Mouse (Mus musculus) ES-Bruce4 (cell line): ENCODE measurements around the gene Slc31a1. TPM values are rescaled to one million over a fixed set of nuclear protein-coding genes. Genes with fewer than 3 reads are reported as not detected.

ENCODE experiments used
- H3K27ac ChIP-seq: 2 replicates; pipeline ENCODE4 v1.5.1; 2012; ENCODE audit warnings: low read length, inconsistent platforms; ENCODE audit not compliant: insufficient read depth
- H3K27me3 ChIP-seq: 2 replicates; pipeline ENCODE4 v1.6.1; 2012; ENCODE audit warnings: mild to moderate bottlenecking, low read length, inconsistent platforms; ENCODE audit not compliant: control insufficient read depth, poor library complexity, insufficient read depth, severe bottlenecking
- H3K36me3 ChIP-seq: 2 replicates; pipeline ENCODE4 v1.6.1; 2012; ENCODE audit warnings: inconsistent platforms, mild to moderate bottlenecking, low read length, moderate library complexity; ENCODE audit not compliant: control insufficient read depth, poor library complexity, insufficient read depth, severe bottlenecking
- H3K4me1 ChIP-seq: one replicate; pipeline ENCODE4 v1.8.1; 2011; ENCODE audit warnings: low read length; ENCODE audit not compliant: control insufficient read depth, insufficient read depth
- H3K4me3 ChIP-seq: 2 replicates; pipeline ENCODE4 v1.5.1; 2011; ENCODE audit warnings: low read depth, mild to moderate bottlenecking, low read length
- H3K9ac ChIP-seq: 2 replicates; pipeline ENCODE4 v1.6.1; 2012; ENCODE audit warnings: low read depth, mild to moderate bottlenecking, inconsistent platforms; ENCODE audit not compliant: poor library complexity, severe bottlenecking
- H3K9me3 ChIP-seq: replicated peaks from 2 replicates; pipeline ENCODE4 v1.6.1; 2012; ENCODE audit warnings: mild to moderate bottlenecking, low read length, inconsistent platforms; ENCODE audit not compliant: control insufficient read depth, poor library complexity, insufficient read depth, severe bottlenecking
- CTCF ChIP-seq: IDR thresholded peaks from one replicate; pipeline ENCODE4 v1.8.1; 2011; ENCODE audit warnings: low read depth, low read length
- EP300 ChIP-seq: IDR thresholded peaks from 2 replicates; pipeline ENCODE4 v1.6.1; 2011; ENCODE audit warnings: low read depth, low read length; ENCODE audit not compliant: insufficient read depth
- POLR2A ChIP-seq: IDR thresholded peaks from one replicate; pipeline ENCODE4 v1.8.1; 2011; ENCODE audit warnings: low read length; ENCODE audit not compliant: insufficient read depth
- polyA plus RNA-seq: library from polyadenylated mRNA; stranded (reverse); fragments of >200 nt; gene quantifications from 2 replicates; pipeline ENCODE4 v1.2.4, GENCODE M21; 2011; ENCODE audit warnings: low read depth; ENCODE audit not compliant: missing spikeins, insufficient read depth, insufficient read length

Gene Slc31a1
- polyA plus RNA-seq, 1 experiment = 56.8 TPM

DNA sequence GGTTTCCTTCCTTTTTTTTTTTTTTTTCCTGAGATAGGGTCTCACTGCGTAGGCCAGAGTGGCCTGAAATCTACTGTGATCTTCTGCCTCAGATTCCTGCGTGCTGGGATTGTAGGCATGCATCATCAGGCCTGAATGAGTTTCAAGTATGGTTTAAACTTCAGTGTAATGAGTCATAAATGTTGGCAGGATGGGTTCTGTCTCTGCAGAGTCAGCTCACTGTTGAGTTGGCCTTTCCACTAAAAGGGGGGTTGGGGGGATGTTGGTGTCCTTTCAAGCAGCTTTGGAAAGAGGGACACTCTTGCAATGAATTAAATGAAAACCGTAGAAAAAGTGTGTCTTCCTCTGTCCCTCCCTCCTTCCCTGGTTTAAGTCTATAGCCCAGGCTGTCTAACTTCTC is 38.4 kb downstream of the Slc31a1 start:
- TF ChIP-seq EP300 = no peak
- no peak for TF ChIP-seq CTCF
- TF ChIP-seq POLR2A = no peak
- H3K9me3 ChIP-seq = no peaks in the 10 kb centered on the region
- peaks cover 58% of the 10 kb centered on the region for H3K36me3 ChIP-seq
- H3K4me3 ChIP-seq = no peak overlapping the region
- no peaks in the 10 kb centered on the region for H3K27me3 ChIP-seq
- H3K9ac ChIP-seq = no peak overlapping the region
- H3K27ac ChIP-seq = peak overlapping the region; percentile 76; the same call in 1 of the 2 replicates
- H3K4me1 ChIP-seq = no peaks in the 10 kb centered on the region

DNA sequence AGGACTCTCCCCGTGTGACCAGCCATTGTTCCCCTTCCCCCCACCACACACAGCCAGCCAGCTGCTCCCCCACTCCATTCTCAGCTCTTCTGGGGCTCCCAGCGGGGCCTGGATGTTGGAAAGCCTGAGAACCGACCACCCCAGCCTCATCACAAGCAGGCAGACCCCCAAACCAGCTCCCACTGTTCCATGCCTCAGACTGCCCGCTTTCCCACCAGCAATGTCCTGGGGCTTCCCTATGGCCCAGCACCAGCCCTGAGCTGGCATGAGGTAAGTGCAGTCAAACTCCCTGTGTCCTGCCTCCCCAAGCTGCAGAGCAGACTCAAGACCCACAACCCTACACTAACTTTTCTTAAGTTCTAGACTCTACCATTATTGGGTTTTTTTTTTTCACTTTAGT is 45.6 kb downstream of the Slc31a1 start:
- peaks cover 30% of the 10 kb centered on the region for H3K36me3 ChIP-seq
- H3K27me3 ChIP-seq = no peaks in the 10 kb centered on the region
- no peak overlapping the region for H3K27ac ChIP-seq
- no peak overlapping the region for H3K9ac ChIP-seq
- TF ChIP-seq POLR2A (no peak), CTCF (no peak), EP300 (no peak)
- peaks cover under 1% of the 10 kb centered on the region; the same call in 1 of the 2 replicates for H3K9me3 ChIP-seq
- H3K4me1 ChIP-seq = no peaks in the 10 kb centered on the region
- no peak overlapping the region for H3K4me3 ChIP-seq

DNA sequence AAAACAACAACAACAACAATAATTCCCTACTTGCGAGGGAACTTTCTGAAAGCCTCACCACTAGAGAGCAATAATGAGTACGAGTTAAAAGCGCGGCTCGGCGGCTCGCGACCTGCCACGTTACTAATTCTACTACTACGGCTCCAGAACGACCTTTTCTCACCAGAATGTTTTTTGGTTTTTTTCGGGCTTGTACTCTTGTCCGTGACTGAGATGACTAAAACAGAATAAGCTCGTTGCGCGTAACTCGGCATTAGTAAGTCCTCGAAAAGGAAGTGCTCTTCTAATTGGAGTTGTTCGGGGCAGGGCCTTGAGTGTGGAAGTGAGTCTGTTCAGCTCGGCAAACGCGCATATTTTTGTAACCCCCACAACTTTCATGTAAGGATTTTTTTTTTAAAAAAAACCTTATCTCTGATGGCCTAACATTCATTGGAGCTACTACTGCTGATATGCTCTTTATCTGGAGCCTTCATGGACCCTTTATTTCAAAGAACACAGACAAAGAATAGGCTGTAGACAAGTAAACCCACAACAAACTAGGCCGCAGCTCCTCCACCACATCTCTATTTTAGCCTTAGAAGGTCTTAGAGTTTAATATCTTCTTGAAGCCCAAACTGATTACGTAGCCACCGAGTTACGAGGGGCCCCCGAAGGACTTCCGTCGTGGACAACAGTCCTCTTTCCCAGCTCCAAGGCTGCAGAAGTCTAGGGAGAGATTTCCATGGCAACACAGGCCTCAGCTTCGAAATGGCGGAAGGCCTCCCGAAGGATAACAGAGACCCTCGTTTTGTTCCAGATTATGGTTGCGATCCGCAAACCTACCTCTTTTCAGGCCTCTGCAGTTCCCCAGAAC is 47.4 kb downstream of the Slc31a1 start:
- no peaks in the 10 kb centered on the region for H3K27me3 ChIP-seq
- H3K27ac ChIP-seq = peak overlapping the region; percentile 38; the same call in 1 of the 2 replicates
- peak overlapping the region; percentile 89 for H3K4me3 ChIP-seq
- H3K36me3 ChIP-seq = peaks cover 28% of the 10 kb centered on the region
- peak overlapping the region; percentile 64 for H3K9ac ChIP-seq
- no peaks in the 10 kb centered on the region for H3K4me1 ChIP-seq
- TF ChIP-seq CTCF (peak; percentile 21), POLR2A (no peak), EP300 (no peak)
- H3K9me3 ChIP-seq = peaks cover 9% of the 10 kb centered on the region

DNA sequence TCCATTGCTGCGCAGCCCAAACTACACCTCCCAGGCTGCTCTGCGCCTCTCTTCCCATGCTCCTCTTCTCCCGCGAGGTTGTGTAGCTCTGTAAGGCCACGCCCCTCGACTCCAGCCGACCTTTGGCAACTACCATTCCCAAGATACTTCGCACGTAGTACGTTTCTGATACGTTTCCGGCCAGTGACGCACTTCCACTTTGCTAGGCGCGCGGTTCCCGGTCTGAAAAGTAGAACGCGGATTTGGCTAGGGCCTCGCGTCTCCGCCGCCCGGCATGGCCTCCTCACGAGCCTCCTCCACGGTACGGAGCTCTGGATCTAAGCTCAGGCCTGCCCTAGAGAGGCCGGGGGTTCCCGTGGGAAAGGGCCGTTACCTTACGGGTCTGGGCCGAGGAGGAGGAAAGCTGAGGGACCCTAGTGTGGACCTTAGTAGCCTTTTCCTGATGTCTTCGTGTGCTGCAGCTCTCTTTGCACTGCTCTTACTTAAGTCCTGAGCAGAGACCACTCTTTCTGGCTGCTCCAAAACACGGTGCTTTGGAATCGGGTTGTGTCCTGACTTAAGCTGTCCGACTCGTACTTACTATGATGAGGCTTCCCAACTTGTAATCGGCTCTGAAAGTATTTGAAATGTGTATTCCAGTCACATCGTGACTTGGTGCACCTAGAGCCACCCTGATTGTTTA is 48.2 kb downstream of the Slc31a1 start, which contains the start of the genes Cdc26 and Prpf4:
TSS of gene Cdc26 (minus strand) at position 42 of the 682 bp plus-strand sequence.
TSS of gene Prpf4 (plus strand) at position 197 of the 682 bp plus-strand sequence.
- H3K27me3 ChIP-seq = no peaks in the 10 kb centered on the region
- no peaks in the 10 kb centered on the region for H3K4me1 ChIP-seq
- H3K36me3 ChIP-seq = peaks cover 34% of the 10 kb centered on the region
- H3K9me3 ChIP-seq = peaks cover 9% of the 10 kb centered on the region
- peak within 1 kb of the TSS; percentile 38 for H3K27ac ChIP-seq
- H3K9ac ChIP-seq = peak within 1 kb of the TSS; percentile 72
- TF ChIP-seq EP300 (no peak), POLR2A (peak; percentile 82), CTCF (no peak)
- H3K4me3 ChIP-seq = peak within 1 kb of the TSS; percentile 89

DNA sequence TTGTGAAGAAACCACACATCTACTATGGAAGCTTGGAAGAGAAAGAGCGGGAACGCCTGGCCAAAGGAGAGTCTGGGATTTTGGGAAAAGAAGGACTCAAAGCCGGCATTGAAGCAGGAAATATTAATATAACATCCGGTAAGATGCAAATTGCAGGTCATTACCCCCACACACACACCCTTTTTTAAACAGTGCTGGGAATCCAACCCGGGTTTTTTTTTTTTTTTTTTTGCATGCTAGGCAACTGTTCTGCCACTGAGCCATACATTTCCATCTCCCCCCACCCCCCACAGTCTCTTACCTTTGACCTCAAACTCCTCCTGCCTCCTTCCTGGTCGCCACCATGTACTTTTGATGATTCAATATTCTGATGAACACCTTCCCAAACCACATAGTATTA is 49.1 kb downstream of the Slc31a1 start:
- Histone ChIP-seq H3K36me3 (peaks cover 40% of the 10 kb centered on the region), H3K9ac (peak overlapping the region; percentile 72), H3K9me3 (peaks cover 9% of the 10 kb centered on the region), H3K4me3 (peak overlapping the region; percentile 87), H3K27me3 (no peaks in the 10 kb centered on the region), H3K27ac (peak overlapping the region; percentile 3; the same call in 1 of the 2 replicates), H3K4me1 (no peaks in the 10 kb centered on the region)
- no peak for TF ChIP-seq CTCF
- TF ChIP-seq POLR2A = no peak
- no peak for TF ChIP-seq EP300

DNA sequence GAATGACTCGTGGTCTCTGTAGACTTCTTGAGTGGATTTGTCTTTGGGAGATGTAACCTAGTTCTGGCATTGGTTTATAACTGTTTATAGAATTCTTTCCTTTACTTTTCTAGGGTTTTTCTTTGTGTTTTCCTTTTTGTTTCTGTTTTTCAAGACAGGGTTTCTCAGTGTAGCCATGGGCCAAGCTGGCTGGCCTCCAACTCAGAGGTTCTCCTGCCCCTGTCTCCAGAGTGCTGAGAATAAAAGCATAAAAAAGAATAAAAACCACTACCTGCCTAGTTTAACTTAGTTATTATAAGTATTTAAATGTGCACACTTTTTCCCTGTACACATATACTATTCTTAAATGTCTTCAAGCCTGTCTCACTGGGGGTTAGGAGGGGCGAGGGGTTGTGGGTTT is 49.8 kb downstream of the Slc31a1 start:
- H3K4me3 ChIP-seq = no peak overlapping the region
- no peak overlapping the region for H3K9ac ChIP-seq
- H3K36me3 ChIP-seq = peaks cover 47% of the 10 kb centered on the region
- no peaks in the 10 kb centered on the region for H3K27me3 ChIP-seq
- peaks cover 9% of the 10 kb centered on the region for H3K9me3 ChIP-seq
- TF ChIP-seq EP300 = no peak
- no peaks in the 10 kb centered on the region for H3K4me1 ChIP-seq
- no peak overlapping the region for H3K27ac ChIP-seq
